Mouse (Mus musculus): ENCODE data around the gene Pde4c. TPM values are rescaled to one million over a fixed set of nuclear protein-coding genes. Genes with fewer than 3 reads are reported as not detected.
A peak's percentile ranks its signal among the peaks of the same experiment; 100 is the strongest.

Pde4c gene
- total RNA-seq, 1 experiment, result 1.6 TPM

- Histone ChIP-seq H3K4me1 (ENCODE audit: control insufficient read depth in 2 of 2, insufficient read depth in 2 of 2, low read length in 2 of 2, poor library complexity in 1 of 2) (peaks cover 0 to 6% of the 10 kb centered on the region in 2 experiments; a peak in 1 of 4 replicates), H3K4me3 (ENCODE audit: insufficient read depth in 1 of 2, low read depth in 1 of 2, low read length in 2 of 2, poor library complexity in 1 of 2, severe bottlenecking in 1 of 2) (peak overlapping the region; percentile 30 to 31; a peak in 1 of 4 replicates), H3K9me3 (ENCODE audit: control insufficient read depth, insufficient read depth, low read depth, low read length) (no peaks in the 10 kb centered on the region), H3K36me3 (ENCODE audit: control insufficient read depth, insufficient read depth, low read length, poor library complexity, severe bottlenecking) (no peaks in the 10 kb centered on the region), H3K9ac (ENCODE audit: insufficient read depth, low read depth, low read length, poor library complexity, severe bottlenecking) (0 out of 2 replicates have a peak overlapping the region, but pooled peaks have one; percentile 18), H3K27ac (ENCODE audit: insufficient read depth, low read depth, low read length, poor library complexity, severe bottlenecking) (no peak overlapping the region)
- no peak for DNase-seq (ENCODE audit: low read depth, low spot score)
- in situ Hi-C loops (cut with MboI; ENCODE audit: low sequenced_read_pairs in 2 of 2, unreplicated experiment in 2 of 2), result no loop called here
- no peak for TF ChIP-seq HCFC1 (IDR thresholded peaks at IDR 0.05; ENCODE audit: borderline replicate concordance, insufficient read depth, low read length)
- no peak for TF ChIP-seq CHD2 (IDR thresholded peaks at IDR 0.05; ENCODE audit: low read depth, low read length)
- TF ChIP-seq ZNF384 (IDR thresholded peaks at IDR 0.05; ENCODE audit: low read depth, low read length), result no peak
- TF ChIP-seq MAFK (IDR thresholded peaks at IDR 0.05; ENCODE audit: insufficient read depth, low read depth, low read length), result no peak
- no peak for TF ChIP-seq ZC3H11A (IDR thresholded peaks at IDR 0.05; ENCODE audit: borderline replicate concordance, low read depth, low read length)
These were observed 696 bp downstream of the Pde4c start for GRCm38 (mm10) chr8:70724216-70724615.

- no peak overlapping the region for H3K4me3 ChIP-seq (ENCODE audit: insufficient read depth in 1 of 2, low read depth in 1 of 2, low read length in 2 of 2, poor library complexity in 1 of 2, severe bottlenecking in 1 of 2)
- no peak overlapping the region for H3K9ac ChIP-seq (ENCODE audit: insufficient read depth, low read depth, low read length, poor library complexity, severe bottlenecking)
- H3K9me3 ChIP-seq (ENCODE audit: control insufficient read depth, insufficient read depth, low read depth, low read length), result no peaks in the 10 kb centered on the region
- in situ Hi-C loops (cut with MboI; ENCODE audit: low sequenced_read_pairs in 2 of 2, unreplicated experiment in 2 of 2), result no loop called here
- H3K36me3 ChIP-seq (ENCODE audit: control insufficient read depth, insufficient read depth, low read length, poor library complexity, severe bottlenecking), result no peaks in the 10 kb centered on the region
- H3K4me1 ChIP-seq (ENCODE audit: control insufficient read depth in 2 of 2, insufficient read depth in 2 of 2, low read length in 2 of 2, poor library complexity in 1 of 2), result peaks cover 1 to 10% of the 10 kb centered on the region in 2 experiments; a peak in 2 of 4 replicates
- TF ChIP-seq ZC3H11A (IDR thresholded peaks at IDR 0.05; ENCODE audit: borderline replicate concordance, low read depth, low read length) (no peak), CHD2 (IDR thresholded peaks at IDR 0.05; ENCODE audit: low read depth, low read length) (no peak), HCFC1 (IDR thresholded peaks at IDR 0.05; ENCODE audit: borderline replicate concordance, insufficient read depth, low read length) (no peak), ZNF384 (IDR thresholded peaks at IDR 0.05; ENCODE audit: low read depth, low read length) (no peak), MAFK (IDR thresholded peaks at IDR 0.05; ENCODE audit: insufficient read depth, low read depth, low read length) (no peak)
- no peak overlapping the region for H3K27ac ChIP-seq (ENCODE audit: insufficient read depth, low read depth, low read length, poor library complexity, severe bottlenecking)
- DNase-seq (ENCODE audit: low read depth, low spot score), result no peak
These were observed 2.4 kb downstream of the Pde4c start for GRCm38 (mm10) chr8:70725792-70726447.

- H3K4me1 ChIP-seq (ENCODE audit: control insufficient read depth in 2 of 2, insufficient read depth in 2 of 2, low read length in 2 of 2, poor library complexity in 1 of 2), result peaks cover 1 to 11% of the 10 kb centered on the region in 2 experiments; a peak in 2 of 4 replicates
- H3K9me3 ChIP-seq (ENCODE audit: control insufficient read depth, insufficient read depth, low read depth, low read length), result no peaks in the 10 kb centered on the region
- H3K9ac ChIP-seq (ENCODE audit: insufficient read depth, low read depth, low read length, poor library complexity, severe bottlenecking), result no peak overlapping the region
- no peak overlapping the region for H3K27ac ChIP-seq (ENCODE audit: insufficient read depth, low read depth, low read length, poor library complexity, severe bottlenecking)
- TF ChIP-seq ZNF384 (IDR thresholded peaks at IDR 0.05; ENCODE audit: low read depth, low read length), result no peak
- TF ChIP-seq MAFK (IDR thresholded peaks at IDR 0.05; ENCODE audit: insufficient read depth, low read depth, low read length), result no peak
- no peak for TF ChIP-seq ZC3H11A (IDR thresholded peaks at IDR 0.05; ENCODE audit: borderline replicate concordance, low read depth, low read length)
- TF ChIP-seq CHD2 (IDR thresholded peaks at IDR 0.05; ENCODE audit: low read depth, low read length), result no peak
- no peak for TF ChIP-seq HCFC1 (IDR thresholded peaks at IDR 0.05; ENCODE audit: borderline replicate concordance, insufficient read depth, low read length)
- H3K4me3 ChIP-seq (ENCODE audit: insufficient read depth in 1 of 2, low read depth in 1 of 2, low read length in 2 of 2, poor library complexity in 1 of 2, severe bottlenecking in 1 of 2), result no peak overlapping the region
- DNase-seq (ENCODE audit: low read depth, low spot score), result no peak
- in situ Hi-C loops (cut with MboI; ENCODE audit: low sequenced_read_pairs in 2 of 2, unreplicated experiment in 2 of 2), result no loop called here
- no peaks in the 10 kb centered on the region for H3K36me3 ChIP-seq (ENCODE audit: control insufficient read depth, insufficient read depth, low read length, poor library complexity, severe bottlenecking)
These were observed 3.2 kb downstream of the Pde4c start for GRCm38 (mm10) chr8:70726721-70727120.

- peak; percentile 53 for DNase-seq (ENCODE audit: low read depth, low spot score)
- Histone ChIP-seq H3K27ac (ENCODE audit: insufficient read depth, low read depth, low read length, poor library complexity, severe bottlenecking) (no peak overlapping the region), H3K4me3 (ENCODE audit: insufficient read depth in 1 of 2, low read depth in 1 of 2, low read length in 2 of 2, poor library complexity in 1 of 2, severe bottlenecking in 1 of 2) (peak overlapping the region; percentile 66 to 72), H3K9ac (ENCODE audit: insufficient read depth, low read depth, low read length, poor library complexity, severe bottlenecking) (peak overlapping the region; percentile 69), H3K4me1 (ENCODE audit: control insufficient read depth in 2 of 2, insufficient read depth in 2 of 2, low read length in 2 of 2, poor library complexity in 1 of 2) (peaks cover 1 to 18% of the 10 kb centered on the region in 2 experiments; a peak in 2 of 4 replicates), H3K9me3 (ENCODE audit: control insufficient read depth, insufficient read depth, low read depth, low read length) (no peaks in the 10 kb centered on the region), H3K36me3 (ENCODE audit: control insufficient read depth, insufficient read depth, low read length, poor library complexity, severe bottlenecking) (no peaks in the 10 kb centered on the region)
- in situ Hi-C loops (cut with MboI; ENCODE audit: low sequenced_read_pairs in 2 of 2, unreplicated experiment in 2 of 2), result no loop called here
- TF ChIP-seq MAFK (IDR thresholded peaks at IDR 0.05; ENCODE audit: insufficient read depth, low read depth, low read length) (no peak), ZNF384 (IDR thresholded peaks at IDR 0.05; ENCODE audit: low read depth, low read length) (no peak), CHD2 (IDR thresholded peaks at IDR 0.05; ENCODE audit: low read depth, low read length) (no peak), ZC3H11A (IDR thresholded peaks at IDR 0.05; ENCODE audit: borderline replicate concordance, low read depth, low read length) (no peak), HCFC1 (IDR thresholded peaks at IDR 0.05; ENCODE audit: borderline replicate concordance, insufficient read depth, low read length) (no peak)
These were observed 6.4 kb downstream of the Pde4c start for GRCm38 (mm10) chr8:70729808-70730475.

Data from ES-E14 (cell line).